Mouse (Mus musculus) cortical plate, adult 2 months (tissue): ENCODE measurements around the gene Scn4b.

Experiments used
- CTCF ChIP-seq: fragments of 200-500 bp; IDR thresholded peaks from 2 replicates; pipeline ENCODE4 v1.5.1; 2011; ENCODE audit warnings: mild to moderate bottlenecking, control low read depth, low read length; ENCODE audit not compliant: insufficient read depth; ENCODE audit errors: extremely low read depth
- POLR2A ChIP-seq: fragments of 200-500 bp; IDR thresholded peaks from 2 replicates; pipeline ENCODE4 v1.6.1; 2011; ENCODE audit warnings: mild to moderate bottlenecking, low read length, control low read depth; ENCODE audit not compliant: insufficient read depth; ENCODE audit errors: extremely low read depth

GRCm38 (mm10) chr9:45189661-45190174 is 51.5 kb downstream of the Scn4b start:
- TF ChIP-seq CTCF: no peak
- TF ChIP-seq POLR2A: no peak
